Mouse (Mus musculus) kidney, postnatal 14 days (tissue): ENCODE measurements around the gene Prkaca.
"Not testable (repeated sequence)": the region's sequence is repeated elsewhere in the genome, so short reads cannot be mapped to it uniquely, and the experiment has no call there.

Source experiments
- DNase-seq: peaks from one replicate; pipeline ENCODE4 v3.0.0; 2022; ENCODE audit warnings: mixed read lengths

Gene Prkaca

GRCm38 (mm10) chr8:84003612-84004246 lies 30.9 kb downstream of the Prkaca start:
- DNase-seq: no peak

- DNase-seq: peak; percentile 97
Observed at GRCm38 (mm10) chr8:84004533-84005201, 31.9 kb downstream of the Prkaca start.

GRCm38 (mm10) chr8:84005502-84005901 lies 32.7 kb downstream of the Prkaca start:
- not testable (repeated sequence) for DNase-seq

- no peak for DNase-seq
Observed at GRCm38 (mm10) chr8:84008362-84008761, 35.6 kb downstream of the Prkaca start.

GRCm38 (mm10) chr8:84009876-84010275 lies 37.1 kb downstream of the Prkaca start:
- DNase-seq: peak; percentile 95

DNA sequence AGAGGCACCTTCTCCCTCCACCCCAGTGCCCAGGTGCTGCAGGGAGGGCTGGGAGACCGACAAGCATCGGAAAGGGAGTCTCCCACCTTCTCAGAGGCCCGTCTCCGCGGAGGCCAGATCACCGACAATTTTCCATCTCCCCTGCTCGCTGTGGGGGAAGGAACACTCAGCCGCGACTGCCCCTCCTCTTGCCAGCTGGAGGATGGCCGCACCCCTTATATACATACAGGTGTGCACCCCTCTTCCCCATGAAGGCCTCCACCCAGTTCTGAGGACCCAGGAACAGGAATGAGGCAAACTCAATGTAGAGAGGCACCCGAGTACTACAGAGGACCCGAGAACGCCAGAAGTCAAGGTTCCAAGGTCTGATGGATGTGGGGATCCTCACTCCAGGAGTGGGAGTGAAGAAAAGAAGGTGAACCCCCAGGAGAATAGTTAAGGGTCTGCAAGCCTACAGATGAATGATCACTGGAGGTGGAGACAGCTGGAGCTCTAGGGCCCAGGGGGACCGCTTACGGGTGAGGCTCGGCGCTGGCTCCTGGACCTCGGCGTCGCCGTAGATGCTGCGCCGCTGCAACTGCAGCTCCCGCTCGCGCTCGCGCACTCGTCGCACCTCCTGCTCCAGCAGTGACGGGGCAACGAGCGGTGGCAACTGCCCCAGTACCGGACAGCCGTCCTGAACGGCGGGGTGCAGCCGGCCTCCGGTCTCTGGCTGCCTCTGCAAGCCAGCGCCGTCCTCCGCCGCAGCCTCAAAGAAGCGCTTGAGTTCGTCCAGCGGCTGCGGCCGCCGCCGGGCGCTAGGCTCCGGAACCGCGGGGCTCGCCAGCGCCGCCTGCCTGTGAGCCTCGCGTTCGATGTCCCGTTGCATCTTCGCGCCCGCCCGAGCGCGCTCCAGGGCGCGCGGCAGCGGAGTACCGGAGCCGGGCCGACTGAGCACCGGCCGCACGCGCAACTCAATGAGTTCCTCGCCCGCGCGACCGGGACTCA lies 38.1 kb downstream of the Prkaca start:
- peak; percentile 87 for DNase-seq

DNA sequence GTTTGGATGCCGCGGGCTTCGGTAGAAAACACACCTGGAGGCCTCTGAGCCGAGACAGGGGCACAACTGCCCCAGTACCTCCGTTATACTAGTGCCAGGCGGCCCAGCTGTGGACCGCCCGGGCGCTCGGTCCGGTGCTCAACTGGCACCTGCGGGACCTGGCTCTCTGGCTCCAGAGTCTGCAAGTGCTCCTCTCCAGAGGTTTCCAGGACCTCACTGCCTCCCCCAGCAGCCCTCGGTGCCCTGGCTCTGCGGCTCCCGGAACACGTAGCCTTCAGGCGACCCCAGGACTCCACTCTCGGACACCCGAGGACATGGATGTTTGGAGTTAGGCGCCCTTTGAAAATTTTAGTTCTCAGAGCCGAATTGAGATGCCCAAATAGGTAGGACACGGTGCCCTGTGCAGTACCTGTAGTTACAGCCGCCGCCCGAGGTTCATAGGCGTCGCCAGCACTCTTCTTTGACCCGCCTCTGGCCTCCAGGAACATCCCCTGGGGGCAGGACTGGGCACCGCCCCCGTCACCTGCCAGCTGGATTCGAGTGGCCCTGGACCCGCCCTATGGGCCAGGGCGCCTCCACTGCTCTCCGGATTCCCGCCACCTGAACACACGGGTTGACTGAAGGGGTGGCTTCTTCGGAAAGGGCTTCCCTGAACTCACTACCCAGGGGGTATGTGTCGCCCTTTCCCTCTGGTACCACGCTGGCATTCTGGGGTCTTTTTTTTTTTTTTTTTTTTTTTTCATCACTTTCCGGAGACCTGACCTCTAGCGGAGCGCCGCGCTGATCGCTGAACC lies 39.1 kb downstream of the Prkaca start, which contains the start of gene 2210011C24Rik:
Gene 2210011C24Rik, minus strand, starts transcription at position 467 of the 794 bp plus-strand sequence.
- peak; percentile 85 for DNase-seq

GRCm38 (mm10) chr8:84012499-84013165 lies 39.8 kb downstream of the Prkaca start:
- DNase-seq: peak; percentile 71

- DNase-seq: no peak
Observed at GRCm38 (mm10) chr8:84015833-84016232, 43.0 kb downstream of the Prkaca start.

- no peak for DNase-seq
Observed at GRCm38 (mm10) chr8:84019738-84020137, 46.9 kb downstream of the Prkaca start.

DNA sequence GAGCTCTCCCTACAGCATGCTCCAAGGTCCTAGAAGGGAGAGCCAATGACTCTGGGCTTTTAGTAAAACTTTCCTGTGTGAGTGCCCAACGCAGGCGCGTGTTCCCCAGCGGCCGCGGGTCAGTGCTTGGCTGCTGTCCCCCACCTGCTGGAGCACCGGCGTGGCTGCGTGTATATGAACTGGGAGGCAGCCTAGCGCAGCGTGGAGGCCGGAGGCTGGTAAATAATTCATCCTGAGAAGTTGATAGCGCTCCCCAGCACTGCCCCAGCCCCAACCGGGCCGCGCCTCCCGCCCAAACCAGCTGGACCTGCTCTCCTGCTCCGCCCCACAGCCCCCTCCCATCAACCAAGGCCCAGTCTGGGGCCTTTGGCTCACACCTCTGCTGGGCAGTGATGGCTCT lies 48.3 kb downstream of the Prkaca start, which contains the start of gene Palm3:
Gene Palm3, plus strand, starts transcription at position 376 of the 400 bp plus-strand sequence.
- peak; percentile 89 for DNase-seq

DNA sequence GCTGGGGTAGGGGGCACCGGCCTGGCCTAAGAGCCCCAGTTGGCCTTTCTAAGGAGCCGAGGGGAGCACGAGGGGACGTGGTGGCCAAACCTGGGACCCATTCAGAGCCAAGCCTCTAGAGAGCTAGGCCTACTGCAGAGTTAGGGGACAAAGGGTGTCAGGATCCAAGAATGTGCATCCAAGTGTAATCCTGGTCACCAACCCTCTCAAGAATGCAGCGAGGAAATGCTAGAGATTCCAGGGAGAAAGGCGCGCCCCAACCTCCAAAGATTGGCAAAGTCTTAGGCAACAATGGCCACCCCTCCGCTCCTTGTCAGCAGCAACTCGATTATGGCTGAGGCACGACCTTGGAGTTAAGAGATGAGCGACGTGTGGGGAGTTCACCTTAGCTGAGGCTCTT lies 48.8 kb downstream of the Prkaca start:
- no peak for DNase-seq

GRCm38 (mm10) chr8:84023085-84023484 lies 50.3 kb downstream of the Prkaca start:
- DNase-seq: peak; percentile 88

- peak; percentile 82 for DNase-seq
Observed at GRCm38 (mm10) chr8:84023631-84024030, 50.8 kb downstream of the Prkaca start.

GRCm38 (mm10) chr8:84024171-84024570 lies 51.4 kb downstream of the Prkaca start:
- DNase-seq: peak; percentile 78

DNA sequence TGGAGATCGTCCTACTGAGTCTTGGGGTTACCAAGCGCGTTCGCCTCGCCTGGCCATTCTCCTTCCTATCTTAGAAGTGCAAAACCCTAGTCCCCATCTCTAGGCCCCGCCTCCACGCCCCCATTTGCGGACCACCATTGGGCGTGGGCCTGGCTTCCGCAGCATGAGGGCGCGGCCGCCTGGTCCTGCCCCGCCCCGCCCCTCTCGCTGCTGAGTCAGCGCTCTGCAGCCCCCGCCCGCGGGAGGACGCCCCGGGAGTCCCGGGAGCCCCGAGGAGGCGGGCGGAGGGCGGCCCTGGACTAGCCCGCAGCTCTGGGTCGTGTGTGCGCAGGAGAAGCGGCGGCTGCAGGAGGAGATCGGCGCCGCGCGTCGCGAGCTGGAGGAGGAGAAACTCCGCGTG lies 53.1 kb downstream of the Prkaca start:
- DNase-seq: peak; percentile 69

GRCm38 (mm10) chr8:84027449-84027848 lies 54.7 kb downstream of the Prkaca start:
- DNase-seq: no peak

DNA sequence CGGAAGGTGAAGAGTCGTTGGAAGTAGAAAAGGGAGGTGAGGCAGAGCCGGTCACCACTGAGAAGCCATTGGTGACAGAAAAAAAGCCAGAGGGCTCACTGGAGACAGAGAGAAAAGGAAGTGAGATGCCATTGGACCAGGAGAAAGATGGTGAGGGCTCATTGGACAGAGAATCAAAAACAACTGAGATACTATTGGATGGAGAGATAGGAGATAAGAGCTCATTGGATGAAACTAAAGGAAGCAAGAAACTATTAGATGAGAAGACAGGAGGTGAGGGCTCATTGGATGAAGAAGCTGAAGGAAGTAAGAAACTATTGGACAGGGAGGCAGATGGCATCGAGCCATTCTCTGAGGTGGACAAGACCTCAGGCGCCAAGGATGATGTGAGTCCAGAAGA lies 56.5 kb downstream of the Prkaca start:
- no peak for DNase-seq

DNA sequence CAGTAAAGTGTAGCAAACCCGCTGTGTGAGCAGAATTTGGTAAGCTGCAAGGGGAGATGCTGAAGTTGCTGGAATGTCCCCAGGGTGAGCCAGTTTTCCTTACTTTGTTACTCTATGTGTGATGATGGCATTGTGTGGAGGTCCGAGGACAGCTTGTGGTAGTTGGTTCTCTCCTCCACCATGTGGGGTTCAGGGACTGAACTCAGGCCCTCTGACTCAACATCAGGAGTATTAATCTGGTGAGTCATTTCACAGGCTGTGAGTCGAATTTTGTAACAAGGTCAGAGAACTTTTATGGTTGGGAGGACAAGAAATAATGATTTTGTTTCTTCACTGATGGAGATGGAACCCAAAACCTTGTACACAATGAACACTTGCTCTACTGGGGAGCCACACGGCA lies 60.0 kb downstream of the Prkaca start:
- no peak for DNase-seq

DNA sequence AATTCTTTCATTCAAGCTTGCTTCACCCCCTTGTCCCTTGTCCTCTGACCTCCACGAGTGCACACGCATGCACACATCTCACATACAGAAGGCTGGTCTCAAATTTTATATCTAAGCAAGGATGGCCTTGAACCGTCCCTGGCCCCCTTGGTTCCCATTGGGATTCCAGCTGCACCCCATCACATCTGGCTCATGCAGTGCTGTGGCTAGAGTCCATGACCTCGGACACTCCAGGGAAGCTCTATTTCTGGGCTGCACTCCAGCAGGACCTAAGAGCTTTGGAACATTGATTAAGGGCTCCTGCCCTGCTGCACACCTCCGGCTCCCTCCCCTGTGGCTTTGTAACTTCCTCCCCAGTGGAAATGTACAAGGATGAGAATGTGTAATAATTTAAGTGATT lies 65.2 kb downstream of the Prkaca start:
- DNase-seq: peak; percentile 51

DNA sequence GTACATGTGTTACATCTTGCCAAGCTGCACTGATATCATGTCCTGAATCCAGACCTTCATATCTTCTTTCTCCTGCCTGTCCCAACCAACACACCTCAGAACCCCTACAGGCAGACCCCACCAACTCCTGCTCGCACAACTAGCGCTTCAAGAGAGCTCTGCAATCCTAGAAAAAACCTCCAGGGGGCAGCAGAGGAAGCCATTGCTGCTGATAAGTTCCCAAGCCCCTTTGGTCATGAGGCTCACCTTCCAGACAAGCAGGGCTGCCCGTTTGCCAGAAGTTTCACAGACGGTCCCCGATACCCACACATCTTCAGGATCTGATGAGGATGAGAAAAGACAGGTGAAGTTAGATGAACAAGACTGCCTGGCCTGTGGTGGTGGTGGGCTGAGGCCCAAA lies 66.3 kb downstream of the Prkaca start:
- DNase-seq: peak; percentile 84
